Mouse (Mus musculus) ES-E14 (cell line): ENCODE results near the gene Ulk4. TPM values are rescaled to one million over a fixed set of nuclear protein-coding genes. Genes with fewer than 3 reads are reported as not detected.

Experiments
- DNase-seq: peaks from one replicate; pipeline ENCODE4 v3.0.0-alpha.2; 2013; ENCODE audit warnings: low read depth, low spot score
- H3K27ac ChIP-seq: 2 replicates; pipeline ENCODE4 v1.5.1; 2012; ENCODE audit warnings: low read depth, mild to moderate bottlenecking, low read length, moderate library complexity, mixed read lengths; ENCODE audit not compliant: poor library complexity, insufficient read depth, severe bottlenecking
- H3K36me3 ChIP-seq: 2 replicates; pipeline ENCODE4 v1.6.1; 2012; ENCODE audit warnings: mild to moderate bottlenecking, low read length, moderate library complexity, mixed read lengths; ENCODE audit not compliant: control insufficient read depth, poor library complexity, insufficient read depth, severe bottlenecking
- H3K4me1 ChIP-seq, 2 experiments: fragments of 150-350 bp in 1 of 2; sonication (generic) in 1 of 2; 2 replicates each; pipeline ENCODE4 v1.6.1; 2012; ENCODE audit warnings: low read length in 2 of 2, mild to moderate bottlenecking in 1 of 2, mixed read lengths in 1 of 2; ENCODE audit not compliant: control insufficient read depth in 2 of 2, insufficient read depth in 2 of 2, poor library complexity in 1 of 2
- H3K4me3 ChIP-seq, 2 experiments: fragments of 150-350 bp in 1 of 2; sonication (generic) in 1 of 2; 2 replicates each; pipeline ENCODE4 v1.5.1; 2012; ENCODE audit warnings: low read length in 2 of 2, low read depth in 1 of 2, mild to moderate bottlenecking in 1 of 2, mixed read lengths in 1 of 2; ENCODE audit not compliant: insufficient read depth in 1 of 2, poor library complexity in 1 of 2, severe bottlenecking in 1 of 2
- H3K9ac ChIP-seq: 2 replicates; pipeline ENCODE4 v1.6.1; 2012; ENCODE audit warnings: low read depth, mild to moderate bottlenecking, low read length, mixed read lengths; ENCODE audit not compliant: poor library complexity, insufficient read depth, severe bottlenecking
- H3K9me3 ChIP-seq: fragments of 150-350 bp; sonication (generic); 2 replicates; pipeline ENCODE4 v1.6.1; 2012; ENCODE audit warnings: low read depth, mild to moderate bottlenecking, low read length; ENCODE audit not compliant: control insufficient read depth, insufficient read depth
- CHD2 ChIP-seq: IDR thresholded peaks from 2 replicates; pipeline ENCODE4 v1.6.1; 2014; ENCODE audit warnings: mild to moderate bottlenecking, low read depth, low read length, inconsistent platforms
- HCFC1 ChIP-seq: IDR thresholded peaks from 2 replicates; pipeline ENCODE4 v1.6.1; 2012; ENCODE audit warnings: low read length, inconsistent platforms, borderline replicate concordance; ENCODE audit not compliant: insufficient read depth
- MAFK ChIP-seq: IDR thresholded peaks from 2 replicates; pipeline ENCODE4 v1.6.1; 2014; ENCODE audit warnings: mild to moderate bottlenecking, low read depth, low read length, inconsistent platforms; ENCODE audit not compliant: insufficient read depth
- ZC3H11A ChIP-seq: IDR thresholded peaks from 2 replicates; pipeline ENCODE4 v1.6.1; 2012; ENCODE audit warnings: low read depth, mild to moderate bottlenecking, inconsistent platforms, low read length, borderline replicate concordance
- ZNF384 ChIP-seq: IDR thresholded peaks from 2 replicates; pipeline ENCODE4 v1.6.1; 2012; ENCODE audit warnings: low read depth, low read length, inconsistent platforms
- in situ Hi-C, 2 experiments: fragments of 600-800 bp; cut with MboI; formaldehyde crosslinking; loops; one replicate each; pipeline ENCODE4 v1.15.1; 2025; ENCODE audit warnings: low sequenced_read_pairs in 2 of 2, inconsistent platforms in 1 of 2; ENCODE audit not compliant: unreplicated experiment in 2 of 2
- total RNA-seq: library from RNA; depleted of rRNA; stranded (reverse); fragments of 300-350 nt; gene quantifications from 2 replicates; pipeline ENCODE4 v1.2.3, GENCODE M21; 2012

The Ulk4 gene
- total RNA-seq, 1 experiment: 31.5 TPM

GRCm38 (mm10) chr9:121060331-121060730 is 216.7 kb downstream of the Ulk4 start:
- Histone ChIP-seq H3K36me3 (no peaks in the 10 kb centered on the region), H3K27ac (no peak overlapping the region), H3K9me3 (no peaks in the 10 kb centered on the region), H3K4me1 (peaks cover 3 to 7% of the 10 kb centered on the region in 2 experiments; a peak in 1 of 4 replicates), H3K9ac (no peak overlapping the region), H3K4me3 (no peak overlapping the region)
- TF ChIP-seq MAFK (no peak), HCFC1 (no peak), ZNF384 (no peak), CHD2 (no peak)
- in situ Hi-C loops: no loop called here
- DNase-seq: no peak

GRCm38 (mm10) chr9:121059286-121059685 is 217.7 kb downstream of the Ulk4 start:
- no peak for TF ChIP-seq HCFC1
- no peak for TF ChIP-seq ZC3H11A
- no peak for TF ChIP-seq ZNF384
- TF ChIP-seq MAFK: no peak
- TF ChIP-seq CHD2: no peak
- Histone ChIP-seq H3K27ac (no peak overlapping the region), H3K4me1 (peaks cover 3 to 7% of the 10 kb centered on the region in 2 experiments; a peak in 1 of 4 replicates), H3K9me3 (no peaks in the 10 kb centered on the region), H3K9ac (no peak overlapping the region), H3K4me3 (no peak overlapping the region), H3K36me3 (no peaks in the 10 kb centered on the region)
- peak; percentile 38 for DNase-seq
- in situ Hi-C loops: no loop called here

- H3K36me3 ChIP-seq: no peaks in the 10 kb centered on the region
- H3K4me3 ChIP-seq: no peak overlapping the region
- H3K27ac ChIP-seq: no peak overlapping the region
- no peak overlapping the region for H3K9ac ChIP-seq
- in situ Hi-C loops: no loop called here
- no peak for DNase-seq
- H3K9me3 ChIP-seq: no peaks in the 10 kb centered on the region
- H3K4me1 ChIP-seq: peaks cover 3 to 7% of the 10 kb centered on the region in 2 experiments; a peak in 1 of 4 replicates
- TF ChIP-seq HCFC1 (no peak), CHD2 (no peak), ZC3H11A (no peak), MAFK (no peak), ZNF384 (no peak)
Measured at GRCm38 (mm10) chr9:121058538-121058937, 218.5 kb downstream of the Ulk4 start.

GRCm38 (mm10) chr9:121058116-121058515 is 218.9 kb downstream of the Ulk4 start:
- Histone ChIP-seq H3K4me3 (peak overlapping the region in 1 of 2 experiments; percentile 47; a peak in 2 of 4 replicates), H3K9ac (no peak overlapping the region), H3K27ac (no peak overlapping the region), H3K36me3 (no peaks in the 10 kb centered on the region), H3K4me1 (peaks cover 3 to 7% of the 10 kb centered on the region in 2 experiments; a peak in 1 of 4 replicates), H3K9me3 (no peaks in the 10 kb centered on the region)
- peak; percentile 27 for DNase-seq
- TF ChIP-seq CHD2 (no peak), ZNF384 (no peak), MAFK (no peak), HCFC1 (no peak), ZC3H11A (no peak)
- in situ Hi-C loops: no loop called here

GRCm38 (mm10) chr9:121057401-121057800 is 219.6 kb downstream of the Ulk4 start:
- Histone ChIP-seq H3K4me1 (peaks cover 3 to 7% of the 10 kb centered on the region in 2 experiments; a peak in 1 of 4 replicates), H3K4me3 (peak overlapping the region in 1 of 2 experiments; percentile 47; a peak in 1 of 4 replicates), H3K36me3 (no peaks in the 10 kb centered on the region), H3K9ac (no peak overlapping the region), H3K27ac (no peak overlapping the region), H3K9me3 (no peaks in the 10 kb centered on the region)
- TF ChIP-seq HCFC1 (no peak), ZNF384 (no peak), ZC3H11A (no peak), MAFK (no peak), CHD2 (no peak)
- in situ Hi-C loops: no loop called here
- no peak for DNase-seq
